Mouse (Mus musculus) heart, adult 2 months (tissue): ENCODE measurements around the gene Arpc1b.

ENCODE experiments used
- CTCF ChIP-seq: fragments of 200-600 bp; IDR thresholded peaks from 2 replicates; pipeline ENCODE4 v1.8.1; 2022; ENCODE audit warnings: antibody characterized with exemption, mild to moderate bottlenecking, moderate library complexity
- EP300 ChIP-seq: fragments of 200-500 bp; IDR thresholded peaks from 2 replicates; pipeline ENCODE4 v1.6.1; 2011; ENCODE audit warnings: low read depth, low read length, control low read depth; ENCODE audit not compliant: insufficient read depth

DNA sequence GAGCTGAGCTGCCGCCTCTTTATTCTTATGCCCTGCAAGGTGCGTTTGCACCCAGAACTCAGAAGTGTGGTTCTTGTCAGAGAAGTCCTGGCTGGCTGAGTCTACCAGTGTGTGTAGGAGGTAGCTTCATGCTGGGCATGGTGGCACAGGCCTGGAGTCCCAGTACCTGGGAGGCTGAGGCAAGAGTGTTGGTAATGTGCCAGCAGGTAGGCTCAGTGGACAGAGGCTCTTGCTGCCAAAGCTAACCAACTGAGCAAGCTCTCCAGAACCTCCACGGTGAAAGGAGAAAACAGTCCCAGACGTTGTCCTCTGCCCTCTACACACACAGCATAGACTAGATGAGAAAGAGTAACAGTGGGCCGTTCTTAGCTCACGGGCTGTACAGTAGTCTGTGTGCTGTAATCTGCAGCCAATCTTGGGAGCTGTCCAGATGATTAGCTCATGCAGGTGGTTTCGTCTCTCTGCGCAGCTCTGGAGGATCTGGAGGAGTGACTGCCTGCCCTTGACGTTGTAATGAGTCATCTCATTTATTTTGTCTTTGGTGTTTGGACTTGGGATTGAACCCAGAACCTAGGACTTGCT lies 8.2 kb upstream of the Arpc1b start:
- TF ChIP-seq CTCF (no peak), EP300 (no peak)
